Mouse (Mus musculus) heart, adult 18-20 months (tissue): ENCODE data around the gene Gmnn. TPM values are rescaled to one million over a fixed set of nuclear protein-coding genes. Genes with fewer than 3 reads are reported as not detected.
A peak's percentile ranks its signal among the peaks of the same experiment; 100 is the strongest.
"Not testable (repeated sequence)": the region's sequence is repeated elsewhere in the genome, so short reads cannot be mapped to it uniquely, and the experiment has no call there.

Experiments
- DNase-seq, 2 experiments: peaks; one replicate each; pipeline ENCODE4 v3.0.0; 2021 to 2022; ENCODE audit warnings: mixed read lengths in 1 of 2
- long read RNA-seq, 2 experiments: library from polyadenylated mRNA; stranded (forward); transcript quantifications; one replicate each; pipeline ENCODE4 v2.0.0; 2021
- total RNA-seq, 2 experiments: library from RNA; stranded (reverse); gene quantifications; 2 replicates each; pipeline ENCODE4 v1.2.3; 2021

Gmnn gene
- total RNA-seq = 10 to 100 TPM; 61.0 to 65.8 TPM
- long read RNA-seq, experiment 1, transcript Gmnn-202 (7 exons, 963 nt) = major isoform, 62 of 125 reads
- long read RNA-seq, experiment 1, partial matches to known transcripts = 0 of 125 reads
- long read RNA-seq, experiment 1, other reads (novel, unspliced or antisense) = 59 of 125 reads
- long read RNA-seq, experiment 2, transcript Gmnn-202 (7 exons, 963 nt) = major isoform, 32 of 90 reads
- long read RNA-seq, experiment 2, partial matches to known transcripts = 0 of 90 reads
- long read RNA-seq, experiment 2, other reads (novel, unspliced or antisense) = 55 of 90 reads

GRCm38 (mm10) chr13:24761403-24762227, at the start of gene Gmnn:
TSS of gene Gmnn (minus strand) at chr13:24761923.
- peak; percentile 91 to 94 for DNase-seq

- peak in 1 of 2 experiments; percentile 47 for DNase-seq
These were observed 44.4 kb upstream of the Gmnn start for GRCm38 (mm10) chr13:24806079-24806478.

- DNase-seq = no peak
These were observed 41.5 kb upstream of the Gmnn start for GRCm38 (mm10) chr13:24803196-24803595.

- DNase-seq = peak; percentile 55 to 58
These were observed 40.5 kb upstream of the Gmnn start for GRCm38 (mm10) chr13:24802131-24802691.

- DNase-seq = peak; percentile 47 to 53
These were observed 39.7 kb upstream of the Gmnn start, which contains the start of gene BC005537 for GRCm38 (mm10) chr13:24801308-24801921. TSS of gene BC005537 (plus strand) at chr13:24801657.

GRCm38 (mm10) chr13:24800674-24801307, 39.1 kb upstream of the Gmnn start:
- peak; percentile 99 for DNase-seq

- peak; percentile 60 to 81 for DNase-seq
These were observed 38.4 kb upstream of the Gmnn start for GRCm38 (mm10) chr13:24799925-24800673.

- peak in 1 of 2 experiments; percentile 46 for DNase-seq
These were observed 37.7 kb upstream of the Gmnn start for GRCm38 (mm10) chr13:24799378-24799777.

GRCm38 (mm10) chr13:24798686-24799085, 37.0 kb upstream of the Gmnn start:
- no peak for DNase-seq

GRCm38 (mm10) chr13:24792411-24793045, 30.8 kb upstream of the Gmnn start:
- DNase-seq = peak in 1 of 2 experiments; percentile 69

- DNase-seq = peak; percentile 68 to 85
These were observed 29.6 kb upstream of the Gmnn start for GRCm38 (mm10) chr13:24791349-24791748.

GRCm38 (mm10) chr13:24787477-24787876, 25.8 kb upstream of the Gmnn start:
- no peak for DNase-seq

GRCm38 (mm10) chr13:24786014-24786490, 24.3 kb upstream of the Gmnn start:
- peak; percentile 56 to 68 for DNase-seq

GRCm38 (mm10) chr13:24781916-24782315, 20.2 kb upstream of the Gmnn start:
- DNase-seq = no peak

GRCm38 (mm10) chr13:24778706-24779380, 17.1 kb upstream of the Gmnn start:
- peak; percentile 24 to 46 for DNase-seq

GRCm38 (mm10) chr13:24778026-24778425, 16.3 kb upstream of the Gmnn start:
- DNase-seq = no peak

GRCm38 (mm10) chr13:24776146-24776844, 14.6 kb upstream of the Gmnn start:
- DNase-seq = peak; percentile 52 to 74

- DNase-seq = not testable (repeated sequence)
These were observed 9.8 kb upstream of the Gmnn start for GRCm38 (mm10) chr13:24771482-24771881.

- not testable (repeated sequence) for DNase-seq
These were observed 6.1 kb upstream of the Gmnn start for GRCm38 (mm10) chr13:24767809-24768208.
